In genomic region chr6:7982958-7983645, GRCm38 (mm10) we compare ENCODE assay signal across 8 mouse cellular contexts.
DNase-seq lines count a peak whose midpoint lies in the region; ATAC-seq and TF ChIP-seq lines count a peak whose summit lies in the region.
"Not testable (repeated sequence)": the region's sequence is repeated elsewhere in the genome, so short reads cannot be mapped to it uniquely, and the experiment has no call there.

No protein-coding gene starts in this region.

- TF ChIP-seq CTCF in forebrain, postnatal 0 days (IDR thresholded peaks at IDR 0.05; ENCODE audit: low read depth) = not testable (repeated sequence)

- peak overlapping the region; percentile 7; the same call in 1 of the 2 replicates for H3K4me3 ChIP-seq in forebrain, postnatal 0 days (ENCODE audit: low read depth, low read length)
- peak overlapping the region; percentile 32 for H3K4me3 ChIP-seq in kidney, embryonic 15.5 days (replicated peaks)
- H3K4me3 ChIP-seq in liver, embryonic 15.5 days (replicated peaks) = peak overlapping the region; percentile 31
- peak overlapping the region; percentile 25 for H3K4me3 ChIP-seq in midbrain, embryonic 15.5 days
- H3K4me3 ChIP-seq in stomach, embryonic 15.5 days (replicated peaks) = peak overlapping the region; percentile 29

- H3K27me3 ChIP-seq in forebrain, postnatal 0 days (ENCODE audit: insufficient read depth, low read length); kidney, embryonic 15.5 days; liver, embryonic 15.5 days; midbrain, embryonic 15.5 days (replicated peaks); stomach, embryonic 15.5 days (replicated peaks): not testable (repeated sequence)

- H3K27ac ChIP-seq in forebrain, postnatal 0 days (ENCODE audit: low read depth, low read length); kidney, embryonic 15.5 days; liver, embryonic 15.5 days (replicated peaks); midbrain, embryonic 15.5 days; stomach, embryonic 15.5 days: not testable (repeated sequence)

- not testable (repeated sequence) for H3K9me3 ChIP-seq in forebrain, postnatal 0 days (ENCODE audit: low read length); kidney, embryonic 15.5 days (replicated peaks); liver, embryonic 15.5 days (replicated peaks); midbrain, embryonic 15.5 days; stomach, embryonic 15.5 days

- ATAC-seq in common myeloid progenitor, adult 5-6 weeks (replicated peaks; ENCODE audit: low read depth, poor library complexity, severe bottlenecking) = peak; percentile 40
- peak; percentile 34; the same call in 1 of the 2 replicates for ATAC-seq in forebrain, postnatal 0 days
- ATAC-seq in hematopoietic stem cell, adult 5-6 weeks (replicated peaks in 1 of 2; ENCODE audit: insufficient read depth in 1 of 2, low FRiP score in 2 of 2, low TSS enrichment in 1 of 2, low read depth in 1 of 2, poor library complexity in 2 of 2, severe bottlenecking in 2 of 2) = peak; percentile 30 to 53; a peak in 2 of 4 replicates
- ATAC-seq in kidney, embryonic 15.5 days (replicated peaks; ENCODE audit: low FRiP score) = peak; percentile 69; the same call in 1 of the 2 replicates
- ATAC-seq in liver, embryonic 15.5 days (ENCODE audit: insufficient read depth) = not testable (repeated sequence)
- peak; percentile 75 for ATAC-seq in midbrain, embryonic 15.5 days (replicated peaks)
- ATAC-seq in stomach, embryonic 15.5 days (ENCODE audit: insufficient read depth, low FRiP score, low read depth) = peak; percentile 22; the same call in 1 of the 2 replicates

- DNase-seq in CD4-positive, CD25-positive, alpha-beta regulatory T cell, adult 2 months (ENCODE audit: low read depth, low spot score) = peak; percentile 1
- DNase-seq in forebrain, postnatal 0 days = not testable (repeated sequence)

- not testable (repeated sequence) for H3K36me3 ChIP-seq in forebrain, postnatal 0 days (ENCODE audit: insufficient read depth); kidney, embryonic 15.5 days; liver, embryonic 15.5 days (replicated peaks); midbrain, embryonic 15.5 days (replicated peaks); stomach, embryonic 15.5 days

- H3K9ac ChIP-seq in forebrain, postnatal 0 days; kidney, embryonic 15.5 days; liver, embryonic 15.5 days; midbrain, embryonic 15.5 days; stomach, embryonic 15.5 days: not testable (repeated sequence)

- not testable (repeated sequence) for H3K4me1 ChIP-seq in forebrain, postnatal 0 days (ENCODE audit: insufficient read depth); kidney, embryonic 15.5 days; liver, embryonic 15.5 days (replicated peaks); midbrain, embryonic 15.5 days; stomach, embryonic 15.5 days

- WGBS in forebrain, postnatal 0 days = 69% methylated on average over 32 of the region's 32 CpGs
- WGBS in kidney, embryonic 15.5 days = 67% methylated on average over 32 of the region's 32 CpGs
- 41% methylated on average over 32 of the region's 32 CpGs for WGBS in liver, embryonic 15.5 days (ENCODE audit: insufficient replicate concordance)
- 66% methylated on average over 32 of the region's 32 CpGs for WGBS in midbrain, embryonic 15.5 days
- WGBS in stomach, embryonic 15.5 days = 64% methylated on average over 32 of the region's 32 CpGs

- peak overlapping the region; percentile 23 for H3K4me2 ChIP-seq in forebrain, postnatal 0 days (ENCODE audit: low read depth)
- H3K4me2 ChIP-seq in kidney, embryonic 15.5 days = peak overlapping the region; percentile 53
- peak overlapping the region; percentile 52 for H3K4me2 ChIP-seq in liver, embryonic 15.5 days
- peak overlapping the region; percentile 36 for H3K4me2 ChIP-seq in midbrain, embryonic 15.5 days
- H3K4me2 ChIP-seq in stomach, embryonic 15.5 days = peak overlapping the region; percentile 43
